Mouse (Mus musculus) stomach, embryonic 14.5 days (tissue): ENCODE results near the gene Efna5. TPM values are rescaled to one million over a fixed set of nuclear protein-coding genes. Genes with fewer than 3 reads are reported as not detected.

Experiments used
- ATAC-seq: fragments of 200-750 bp; cut with Nextera tagmentation; 2 replicates; pipeline ENCODE4 v1.8.0; 2017; ENCODE audit warnings: low read depth, moderate TSS enrichment; ENCODE audit not compliant: insufficient number of reproducible peaks, insufficient read depth, low FRiP score
- H3K27ac ChIP-seq: fragments of 300-500 bp; sonication (generic); 2 replicates; pipeline ENCODE4 v1.5.1; 2014; ENCODE audit warnings: mild to moderate bottlenecking, low read length, moderate library complexity, mixed read lengths
- H3K27me3 ChIP-seq: fragments of 300-500 bp; sonication (generic); 2 replicates; pipeline ENCODE4 v1.6.1; 2014; ENCODE audit warnings: low read length, control low read depth, mixed read lengths; ENCODE audit not compliant: control insufficient read depth, insufficient read depth
- H3K36me3 ChIP-seq: fragments of 300-500 bp; sonication (generic); 2 replicates; pipeline ENCODE4 v1.6.1; 2014; ENCODE audit warnings: mild to moderate bottlenecking, control low read depth, low read length, moderate library complexity, mixed read lengths; ENCODE audit not compliant: control insufficient read depth, insufficient read depth
- H3K4me1 ChIP-seq: fragments of 300-500 bp; sonication (generic); 2 replicates; pipeline ENCODE4 v1.6.1; 2014; ENCODE audit warnings: low read length, control low read depth, mixed read lengths; ENCODE audit not compliant: control insufficient read depth, insufficient read depth
- H3K4me2 ChIP-seq: fragments of 300-500 bp; sonication (generic); replicated peaks from 2 replicates; pipeline ENCODE4 v1.6.1; 2014; ENCODE audit warnings: low read depth, low read length, control low read depth
- H3K4me3 ChIP-seq: fragments of 300-500 bp; sonication (generic); 2 replicates; pipeline ENCODE4 v1.5.1; 2014; ENCODE audit warnings: low read depth, low read length, control low read depth
- H3K9ac ChIP-seq: fragments of 300-500 bp; sonication (generic); replicated peaks from 2 replicates; pipeline ENCODE4 v1.6.1; 2014; ENCODE audit warnings: low read depth, mild to moderate bottlenecking, control low read depth, low read length, moderate library complexity, mixed read lengths
- H3K9me3 ChIP-seq: fragments of 300-500 bp; sonication (generic); 2 replicates; pipeline ENCODE4 v1.6.1; 2016; ENCODE audit warnings: low read depth, low read length, control low read depth; ENCODE audit not compliant: control insufficient read depth
- WGBS: fragments of 180-500 bp; shearing (Covaris S2); extraction: QIAGEN DNeasy Blood & Tissue Kit; methylation state at CpG from one replicate; pipeline ENCODE4 v1.1.7; 2014; 5-methylcytosine and 5-hydroxymethylcytosine counted together
- polyA plus RNA-seq: library from polyadenylated mRNA; unstranded; fragments of >200 nt; fragmentation: Nextera tagmentation; extraction: Ambion mirVana; gene quantifications from 2 replicates; pipeline ENCODE4 v1.2.1, GENCODE M21; 2014

Efna5 gene
- polyA plus RNA-seq, 1 experiment from 2014 or later: 58.6 TPM

- no peak for ATAC-seq
- no peak overlapping the region for H3K27ac ChIP-seq
- H3K27me3 ChIP-seq: no peaks in the 10 kb centered on the region
- H3K4me2 ChIP-seq: no peak overlapping the region
- no peaks in the 10 kb centered on the region for H3K36me3 ChIP-seq
- H3K9me3 ChIP-seq: no peaks in the 10 kb centered on the region
- peaks cover 33% of the 10 kb centered on the region; the same call in 1 of the 2 replicates for H3K4me1 ChIP-seq
- H3K9ac ChIP-seq: no peak overlapping the region
- no peak overlapping the region for H3K4me3 ChIP-seq
- 42% methylated on average over 6 of the region's 6 CpGs for WGBS
Measured at GRCm38 (mm10) chr17:62788783-62789182, 92.3 kb downstream of the Efna5 start.

- H3K9ac ChIP-seq: no peak overlapping the region
- 70% methylated on average over 3 of the region's 3 CpGs for WGBS
- H3K27ac ChIP-seq: no peak overlapping the region
- no peak overlapping the region for H3K4me2 ChIP-seq
- peaks cover 38% of the 10 kb centered on the region for H3K4me1 ChIP-seq
- no peaks in the 10 kb centered on the region for H3K9me3 ChIP-seq
- H3K36me3 ChIP-seq: no peaks in the 10 kb centered on the region
- H3K4me3 ChIP-seq: no peak overlapping the region
- ATAC-seq: no peak
- no peaks in the 10 kb centered on the region for H3K27me3 ChIP-seq
Measured at GRCm38 (mm10) chr17:62787855-62788254, 93.3 kb downstream of the Efna5 start.

GRCm38 (mm10) chr17:62786602-62786907 lies 94.6 kb downstream of the Efna5 start:
- H3K27ac ChIP-seq: no peak overlapping the region
- no peaks in the 10 kb centered on the region for H3K36me3 ChIP-seq
- WGBS: 54% methylated on average over 7 of the region's 7 CpGs
- no peaks in the 10 kb centered on the region for H3K9me3 ChIP-seq
- no peak for ATAC-seq
- H3K4me2 ChIP-seq: no peak overlapping the region
- H3K4me1 ChIP-seq: peaks cover 37% of the 10 kb centered on the region
- no peaks in the 10 kb centered on the region for H3K27me3 ChIP-seq
- no peak overlapping the region for H3K4me3 ChIP-seq
- no peak overlapping the region for H3K9ac ChIP-seq

- no peak overlapping the region for H3K4me3 ChIP-seq
- WGBS: 63% methylated on average over 4 of the region's 4 CpGs
Measured at GRCm38 (mm10) chr17:62785781-62786601, 95.1 kb downstream of the Efna5 start.

GRCm38 (mm10) chr17:62784274-62785171 lies 96.6 kb downstream of the Efna5 start:
- H3K9me3 ChIP-seq: no peaks in the 10 kb centered on the region
- H3K36me3 ChIP-seq: no peaks in the 10 kb centered on the region
- no peak overlapping the region for H3K9ac ChIP-seq
- ATAC-seq: no peak
- WGBS: 31% methylated on average over 27 of the region's 27 CpGs
- H3K27ac ChIP-seq: peak overlapping the region; percentile 64; the same call in 1 of the 2 replicates
- no peaks in the 10 kb centered on the region for H3K27me3 ChIP-seq
- H3K4me1 ChIP-seq: peaks cover 35% of the 10 kb centered on the region
- peak overlapping the region; percentile 28 for H3K4me2 ChIP-seq
- H3K4me3 ChIP-seq: no peak overlapping the region

More at GRCm38 (mm10) chr17:62785781-62786601, 95.1 kb downstream of the Efna5 start:
- ATAC-seq: no peak
- H3K9ac ChIP-seq: no peak overlapping the region
- no peak overlapping the region for H3K4me2 ChIP-seq
- no peaks in the 10 kb centered on the region for H3K27me3 ChIP-seq
- H3K4me1 ChIP-seq: peaks cover 37% of the 10 kb centered on the region
- H3K9me3 ChIP-seq: no peaks in the 10 kb centered on the region
- no peaks in the 10 kb centered on the region for H3K36me3 ChIP-seq
- H3K27ac ChIP-seq: no peak overlapping the region

GRCm38 (mm10) chr17:62783524-62784273 lies 97.4 kb downstream of the Efna5 start:
- ATAC-seq: peak; percentile 90
- H3K36me3 ChIP-seq: no peaks in the 10 kb centered on the region
- H3K27ac ChIP-seq: peak overlapping the region; percentile 78; the same call in 1 of the 2 replicates
- H3K4me3 ChIP-seq: no peak overlapping the region
- peak overlapping the region; percentile 28 for H3K4me2 ChIP-seq
- WGBS: 20% methylated on average over 13 of the region's 13 CpGs
- no peaks in the 10 kb centered on the region for H3K9me3 ChIP-seq
- H3K9ac ChIP-seq: no peak overlapping the region
- H3K27me3 ChIP-seq: no peaks in the 10 kb centered on the region
- peaks cover 30% of the 10 kb centered on the region for H3K4me1 ChIP-seq

- ATAC-seq: no peak
- no peaks in the 10 kb centered on the region for H3K9me3 ChIP-seq
- no peak overlapping the region for H3K4me3 ChIP-seq
- no peak overlapping the region for H3K9ac ChIP-seq
- H3K4me1 ChIP-seq: peaks cover 29% of the 10 kb centered on the region
- H3K36me3 ChIP-seq: no peaks in the 10 kb centered on the region
- WGBS: 44% methylated on average over 13 of the region's 13 CpGs
- H3K27ac ChIP-seq: peak overlapping the region; percentile 78; the same call in 1 of the 2 replicates
- H3K27me3 ChIP-seq: no peaks in the 10 kb centered on the region
- H3K4me2 ChIP-seq: no peak overlapping the region
Measured at GRCm38 (mm10) chr17:62782826-62783404, 98.2 kb downstream of the Efna5 start.

GRCm38 (mm10) chr17:62781120-62781519 lies 100.0 kb downstream of the Efna5 start:
- no peak for ATAC-seq
- 74% methylated on average over 5 of the region's 6 CpGs for WGBS
- Histone ChIP-seq H3K4me1 (peaks cover 37% of the 10 kb centered on the region), H3K9me3 (no peaks in the 10 kb centered on the region), H3K4me3 (no peak overlapping the region), H3K9ac (no peak overlapping the region), H3K27ac (no peak overlapping the region), H3K27me3 (no peaks in the 10 kb centered on the region), H3K4me2 (no peak overlapping the region), H3K36me3 (no peaks in the 10 kb centered on the region)
